Mouse (Mus musculus): ENCODE measurements around the gene Dhh.
"Not testable (repeated sequence)": the region's sequence is repeated elsewhere in the genome, so short reads cannot be mapped to it uniquely, and the experiment has no call there.

Gene Dhh

GRCm38 (mm10) chr15:98897928-98898800 is at the start of gene Dhh:
Gene Dhh, minus strand, starts transcription at chr15:98898540.
- DNase-seq: peak; percentile 24 to 61

GRCm38 (mm10) chr15:98947884-98948283 is 49.5 kb upstream of the Dhh start:
- no peak for DNase-seq

- DNase-seq: no peak
Observed at GRCm38 (mm10) chr15:98943133-98943532, 44.8 kb upstream of the Dhh start.

GRCm38 (mm10) chr15:98942081-98942480 is 43.7 kb upstream of the Dhh start:
- peak in 1 of 2 experiments; percentile 15 for DNase-seq

GRCm38 (mm10) chr15:98941539-98941938 is 43.2 kb upstream of the Dhh start:
- DNase-seq: no peak

GRCm38 (mm10) chr15:98940816-98941215 is 42.5 kb upstream of the Dhh start:
- DNase-seq: no peak

GRCm38 (mm10) chr15:98934217-98934839 is 36.0 kb upstream of the Dhh start, which contains the start of gene Tuba1b:
Gene Tuba1b, minus strand, starts transcription at chr15:98934565.
- peak; percentile 92 to 96 for DNase-seq

- DNase-seq: peak; percentile 98
Observed at GRCm38 (mm10) chr15:98933833-98934216, 35.5 kb upstream of the Dhh start.

- DNase-seq: not testable (repeated sequence)
Observed at GRCm38 (mm10) chr15:98933004-98933671, 34.8 kb upstream of the Dhh start.

GRCm38 (mm10) chr15:98930998-98931397 is 32.7 kb upstream of the Dhh start:
- no peak for DNase-seq

- DNase-seq: no peak
Observed at GRCm38 (mm10) chr15:98930017-98930734, 31.8 kb upstream of the Dhh start.

- peak; percentile 92 for DNase-seq
Observed at GRCm38 (mm10) chr15:98928598-98929240, 30.4 kb upstream of the Dhh start.

GRCm38 (mm10) chr15:98927566-98927965 is 29.2 kb upstream of the Dhh start:
- no peak for DNase-seq

- peak; percentile 28 to 61 for DNase-seq
Observed at GRCm38 (mm10) chr15:98924682-98925081, 26.3 kb upstream of the Dhh start.

- no peak for DNase-seq
Observed at GRCm38 (mm10) chr15:98923031-98923537, 24.7 kb upstream of the Dhh start.

- peak; percentile 67 to 76 for DNase-seq
Observed at GRCm38 (mm10) chr15:98922581-98922980, 24.2 kb upstream of the Dhh start.

- no peak for DNase-seq
Observed at GRCm38 (mm10) chr15:98921510-98921909, 23.2 kb upstream of the Dhh start.

GRCm38 (mm10) chr15:98918499-98918895 is 20.2 kb upstream of the Dhh start:
- DNase-seq: not testable (repeated sequence)

- peak; percentile 99 to 100 for DNase-seq
Observed at GRCm38 (mm10) chr15:98917538-98918498, 19.5 kb upstream of the Dhh start, which contains the start of gene Lmbr1l. Gene Lmbr1l, minus strand, starts transcription at chr15:98918231.

- no peak for DNase-seq
Observed at GRCm38 (mm10) chr15:98917091-98917490, 18.8 kb upstream of the Dhh start.

GRCm38 (mm10) chr15:98916016-98916415 is 17.7 kb upstream of the Dhh start:
- DNase-seq: peak; percentile 33 to 68
